Mouse (Mus musculus) small intestine, adult 2 months (tissue): ENCODE data around the gene Olfr262. TPM values are rescaled to one million over a fixed set of nuclear protein-coding genes. Genes with fewer than 3 reads are reported as not detected.
"Not testable (repeated sequence)": the region's sequence is repeated elsewhere in the genome, so short reads cannot be mapped to it uniquely, and the experiment has no call there.

Source experiments
- H3K27ac ChIP-seq: fragments of 200-500 bp; 2 replicates; pipeline ENCODE4 v1.5.1; 2012; ENCODE audit warnings: low read depth, low read length, control low read depth, inconsistent platforms; ENCODE audit not compliant: insufficient read depth
- H3K27me3 ChIP-seq: fragments of 200-500 bp; 2 replicates; pipeline ENCODE4 v1.6.1; 2012; ENCODE audit warnings: mild to moderate bottlenecking, moderate library complexity, low read length, inconsistent platforms; ENCODE audit not compliant: control insufficient read depth, insufficient read depth
- H3K36me3 ChIP-seq: fragments of 200-500 bp; 2 replicates; pipeline ENCODE4 v1.6.1; 2012; ENCODE audit warnings: mild to moderate bottlenecking, low read length, control low read depth, inconsistent platforms; ENCODE audit not compliant: control insufficient read depth, insufficient read depth
- H3K4me1 ChIP-seq: fragments of 200-500 bp; 2 replicates; pipeline ENCODE4 v1.6.1; 2012; ENCODE audit warnings: low read length, inconsistent platforms, mixed read lengths; ENCODE audit not compliant: control insufficient read depth, insufficient read depth, insufficient read length
- H3K4me3 ChIP-seq: fragments of 200-500 bp; 2 replicates; pipeline ENCODE4 v1.5.1; 2012; ENCODE audit warnings: low read depth, mild to moderate bottlenecking, control low read depth, inconsistent platforms, low read length, moderate library complexity
- CTCF ChIP-seq: fragments of 200-500 bp; IDR thresholded peaks from 2 replicates; pipeline ENCODE4 v1.5.1; 2012; ENCODE audit warnings: low read depth, mild to moderate bottlenecking, control low read depth, inconsistent platforms, low read length, moderate library complexity, mixed read lengths; ENCODE audit not compliant: insufficient replicate concordance, insufficient read length; ENCODE audit errors: extremely low read depth
- POLR2A ChIP-seq: fragments of 200-500 bp; IDR thresholded peaks from 2 replicates; pipeline ENCODE4 v1.6.1; 2012; ENCODE audit warnings: low read depth, mild to moderate bottlenecking, control low read depth, inconsistent platforms, low read length, moderate library complexity
- WGBS: fragments of 180-500 bp; shearing (Covaris S2); methylation state at CpG from one replicate; pipeline ENCODE4 v1.1.7; 2018; 5-methylcytosine and 5-hydroxymethylcytosine counted together
- polyA plus RNA-seq: library from polyadenylated mRNA; depleted of rRNA; stranded (reverse); fragments of >200 nt; gene quantifications from 2 replicates; pipeline ENCODE4 v1.2.3, GENCODE M21; 2012; rRNA removed

Olfr262 gene
- not detected in 2 replicates for polyA plus RNA-seq

- no peak within 1 kb of the TSS for H3K4me3 ChIP-seq
- no peak within 1 kb of the TSS for H3K27ac ChIP-seq
- no peaks in the 10 kb centered on the region for H3K36me3 ChIP-seq
- 89% methylated on average over 1 of the region's 1 CpGs for WGBS
- TF ChIP-seq POLR2A (no peak), CTCF (no peak)
- no peaks in the 10 kb centered on the region for H3K4me1 ChIP-seq
- no peaks in the 10 kb centered on the region for H3K27me3 ChIP-seq
Observed at GRCm38 (mm10) chr19:12241559-12241958, at the start of gene Olfr262. TSS of gene Olfr262 (minus strand) at chr19:12241659.

- H3K4me1 ChIP-seq, result no peaks in the 10 kb centered on the region
- no peak for TF ChIP-seq CTCF
- no peak for TF ChIP-seq POLR2A
- no peak within 1 kb of the TSS for H3K27ac ChIP-seq
- no peak within 1 kb of the TSS for H3K4me3 ChIP-seq
- WGBS, result 58% methylated on average over 2 of the region's 2 CpGs
- no peaks in the 10 kb centered on the region for H3K36me3 ChIP-seq
- H3K27me3 ChIP-seq, result no peaks in the 10 kb centered on the region
Observed at GRCm38 (mm10) chr19:12279554-12279953, 38.1 kb upstream of the Olfr262 start, which contains the start of gene Olfr1434. TSS of gene Olfr1434 (plus strand) at chr19:12279854.

- Histone ChIP-seq H3K4me3 (no peak within 1 kb of the TSS), H3K36me3 (no peaks in the 10 kb centered on the region), H3K4me1 (no peaks in the 10 kb centered on the region), H3K27me3 (no peaks in the 10 kb centered on the region), H3K27ac (no peak within 1 kb of the TSS)
- TF ChIP-seq CTCF (no peak), POLR2A (no peak)
- WGBS, result 43% methylated on average over 1 of the region's 1 CpGs
Observed at GRCm38 (mm10) chr19:12260732-12261131, 19.3 kb upstream of the Olfr262 start, which contains the start of gene Olfr235. TSS of gene Olfr235 (plus strand) at chr19:12261032.

- not testable (repeated sequence) for H3K27ac ChIP-seq, H3K27me3 ChIP-seq, H3K4me1 ChIP-seq, H3K36me3 ChIP-seq, H3K4me3 ChIP-seq
Observed at GRCm38 (mm10) chr19:12232496-12232895, 9.0 kb downstream of the Olfr262 start, which contains the start of gene Olfr1432. TSS of gene Olfr1432 (minus strand) at chr19:12232596.

- no peak within 1 kb of the TSS for H3K27ac ChIP-seq
- H3K4me1 ChIP-seq, result no peaks in the 10 kb centered on the region
- H3K27me3 ChIP-seq, result no peaks in the 10 kb centered on the region
- TF ChIP-seq POLR2A, result no peak
- TF ChIP-seq CTCF, result no peak
- 69% methylated on average over 1 of the region's 1 CpGs for WGBS
- H3K36me3 ChIP-seq, result no peaks in the 10 kb centered on the region
- no peak within 1 kb of the TSS for H3K4me3 ChIP-seq
Observed at GRCm38 (mm10) chr19:12200334-12200733, 41.1 kb downstream of the Olfr262 start, which contains the start of gene Olfr1431. TSS of gene Olfr1431 (plus strand) at chr19:12200634.

- 86% methylated on average over 4 of the region's 4 CpGs for WGBS
- H3K4me3 ChIP-seq, H3K27ac ChIP-seq, H3K4me1 ChIP-seq, H3K36me3 ChIP-seq, H3K27me3 ChIP-seq: not testable (repeated sequence)
Observed at GRCm38 (mm10) chr19:12199076-12199475, 42.4 kb downstream of the Olfr262 start.

Other genes starting within 250 kb of the Olfr262 start
- gene Olfr1423, start 200.3 kb downstream of the Olfr262 start, polyA plus RNA-seq, result not detected in 2 replicates
- gene Olfr1424, start 179.0 kb downstream of the Olfr262 start, polyA plus RNA-seq, result not detected in 2 replicates
- gene Olfr1425, start 163.9 kb downstream of the Olfr262 start, polyA plus RNA-seq, result not detected in 2 replicates
- not detected in 2 replicates for gene Olfr1426, start 149.6 kb downstream of the Olfr262 start, polyA plus RNA-seq
- not detected in 2 replicates for gene Olfr1427, start 138.3 kb downstream of the Olfr262 start, polyA plus RNA-seq
- gene Olfr1428, start 125.8 kb downstream of the Olfr262 start, polyA plus RNA-seq, result not detected in 2 replicates
- gene Olfr76, start 118.5 kb downstream of the Olfr262 start, polyA plus RNA-seq, result not detected in 2 replicates
- gene Olfr1555-ps1, start 71.5 kb downstream of the Olfr262 start, polyA plus RNA-seq, result not detected in 2 replicates
- not detected in 2 replicates for gene Olfr1431, start 41.0 kb downstream of the Olfr262 start, polyA plus RNA-seq
- not detected in 2 replicates for gene Olfr1432, start 9.1 kb downstream of the Olfr262 start, polyA plus RNA-seq
- not detected in 2 replicates for gene Olfr235, start 19.4 kb upstream of the Olfr262 start, polyA plus RNA-seq
- gene Olfr1434, start 38.2 kb upstream of the Olfr262 start, polyA plus RNA-seq, result not detected in 2 replicates
- not detected in 2 replicates for gene Olfr1436, start 57.5 kb upstream of the Olfr262 start, polyA plus RNA-seq
- gene Olfr1437, start 83.4 kb upstream of the Olfr262 start, polyA plus RNA-seq, result not detected in 2 replicates
- gene Olfr1438-ps1, start 94.3 kb upstream of the Olfr262 start, polyA plus RNA-seq, result not detected in 2 replicates
- not detected in 2 replicates for gene Olfr1440, start 145.6 kb upstream of the Olfr262 start, polyA plus RNA-seq
- not detected in 2 replicates for gene Olfr1441, start 175.8 kb upstream of the Olfr262 start, polyA plus RNA-seq
- gene Pfpl, start 186.2 kb upstream of the Olfr262 start, polyA plus RNA-seq, result not detected in 2 replicates
- 2.7 and 3.5 TPM in 2 replicates for gene Mpeg1, start 219.1 kb upstream of the Olfr262 start, polyA plus RNA-seq